Mouse (Mus musculus) midbrain, postnatal 0 days (tissue): Measurements from ENCODE around the gene Cilp2. TPM values are rescaled to one million over a fixed set of nuclear protein-coding genes. Genes with fewer than 3 reads are reported as not detected.

ENCODE experiments used
- ATAC-seq: fragments of 200-750 bp; cut with Nextera tagmentation; 2 replicates; pipeline ENCODE4 v1.8.0; 2017; ENCODE audit warnings: moderate number of reproducible peaks, mild to moderate bottlenecking, moderate TSS enrichment, moderate library complexity; ENCODE audit not compliant: low FRiP score
- DNase-seq: peaks from one replicate; pipeline ENCODE4 v3.0.0-alpha.2; 2015; ENCODE audit warnings: low spot score
- H3K27ac ChIP-seq: fragments of 300-500 bp; sonication (generic); 2 replicates; pipeline ENCODE4 v1.5.1; 2014; ENCODE audit warnings: low read depth, mild to moderate bottlenecking, low read length, mixed read lengths
- H3K27me3 ChIP-seq: fragments of 300-500 bp; sonication (generic); 2 replicates; pipeline ENCODE4 v1.6.1; 2014; ENCODE audit warnings: low read length, control low read depth, mixed read lengths; ENCODE audit not compliant: insufficient read depth
- H3K36me3 ChIP-seq: fragments of 300-500 bp; sonication (generic); 2 replicates; pipeline ENCODE4 v1.6.1; 2014; ENCODE audit warnings: low read length, control low read depth, mixed read lengths; ENCODE audit not compliant: insufficient read depth
- H3K4me1 ChIP-seq: fragments of 300-500 bp; sonication (generic); 2 replicates; pipeline ENCODE4 v1.6.1; 2014; ENCODE audit warnings: mild to moderate bottlenecking, control low read depth, antibody characterized with exemption, low read length, mixed read lengths; ENCODE audit not compliant: insufficient read depth
- H3K4me2 ChIP-seq: fragments of 300-500 bp; sonication (generic); 2 replicates; pipeline ENCODE4 v1.6.1; 2014; ENCODE audit warnings: low read depth, mild to moderate bottlenecking, low read length, mixed read lengths; ENCODE audit not compliant: poor library complexity, severe bottlenecking
- H3K4me3 ChIP-seq: fragments of 300-500 bp; sonication (generic); 2 replicates; pipeline ENCODE4 v1.5.1; 2014; ENCODE audit warnings: low read depth, mild to moderate bottlenecking, low read length, moderate library complexity
- H3K9ac ChIP-seq: fragments of 300-500 bp; sonication (generic); replicated peaks from 2 replicates; pipeline ENCODE4 v1.6.1; 2014; ENCODE audit warnings: mild to moderate bottlenecking, low read length, moderate library complexity, mixed read lengths; ENCODE audit not compliant: poor library complexity, severe bottlenecking
- H3K9me3 ChIP-seq: fragments of 300-500 bp; sonication (generic); 2 replicates; pipeline ENCODE4 v1.6.1; 2016; ENCODE audit warnings: low read length, control low read depth
- CTCF ChIP-seq: IDR thresholded peaks from 2 replicates; pipeline ENCODE4 v1.5.1; 2016; ENCODE audit warnings: antibody characterized with exemption, mild to moderate bottlenecking
- WGBS: fragments of 180-500 bp; shearing (Covaris S2); extraction: QIAGEN DNeasy Blood & Tissue Kit; methylation state at CpG from one replicate; pipeline ENCODE4 v1.1.7; 2014; 5-methylcytosine and 5-hydroxymethylcytosine counted together
- polyA plus RNA-seq: library from polyadenylated mRNA; unstranded; fragments of >200 nt; fragmentation: Nextera tagmentation; extraction: Ambion mirVana; gene quantifications from 2 replicates; pipeline ENCODE4 v1.2.1, GENCODE M21; 2015
- total RNA-seq: library from RNA; depleted of rRNA; stranded (reverse); fragments of >200 nt; gene quantifications from 2 replicates; pipeline ENCODE4 v1.2.3, GENCODE M21; 2014

Gene Cilp2
- total and polyA plus RNA-seq, 2 experiments from 2014 or later = 8.0 to 12.0 TPM

DNA sequence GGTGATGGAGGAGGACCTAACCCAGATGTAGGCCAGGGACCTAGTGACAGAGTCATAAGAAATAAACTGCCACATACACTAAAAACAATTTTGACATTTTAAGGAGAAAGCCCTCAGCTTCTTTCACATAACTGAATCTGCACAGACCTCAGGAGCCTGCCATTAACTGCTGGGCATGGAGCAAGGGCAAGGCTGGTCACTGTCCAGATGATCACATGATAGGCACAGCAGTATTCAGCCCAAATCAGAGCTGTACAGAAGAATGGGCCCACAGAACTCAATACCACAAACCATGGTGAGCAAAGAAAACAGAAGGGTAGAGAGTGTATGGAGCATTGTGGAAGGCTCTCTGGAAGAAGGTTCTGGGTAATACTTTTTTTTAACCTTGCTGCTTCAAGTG is 39.4 kb upstream of the Cilp2 start:
- DNase-seq (no peak), ATAC-seq (no peak)
- Histone ChIP-seq H3K9me3 (no peaks in the 10 kb centered on the region), H3K4me1 (no peaks in the 10 kb centered on the region), H3K4me3 (no peak overlapping the region), H3K36me3 (peaks cover 3% of the 10 kb centered on the region; the same call in 1 of the 2 replicates), H3K27me3 (no peaks in the 10 kb centered on the region), H3K4me2 (no peak overlapping the region), H3K9ac (no peak overlapping the region), H3K27ac (no peak overlapping the region)
- no peak for TF ChIP-seq CTCF

DNA sequence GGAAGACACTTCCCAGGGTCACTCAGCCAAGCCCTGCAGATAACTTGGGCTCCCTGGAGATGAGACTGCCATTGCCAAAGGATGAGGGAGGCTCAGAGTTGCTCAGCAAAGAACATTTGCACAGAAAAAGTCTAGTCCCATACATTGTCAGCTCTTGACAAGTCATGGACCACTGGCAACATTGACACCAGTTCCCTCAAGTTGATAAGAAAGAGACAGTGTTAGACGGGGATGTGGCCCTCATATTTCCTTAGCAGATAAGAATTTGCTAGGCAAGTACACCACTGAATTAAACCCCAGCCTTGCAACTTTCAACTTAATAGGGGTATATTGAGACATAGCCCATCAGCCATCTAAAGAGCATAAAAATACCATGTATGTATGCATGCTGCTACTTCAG is 36.5 kb upstream of the Cilp2 start:
- Histone ChIP-seq H3K4me1 (peaks cover 8% of the 10 kb centered on the region; the same call in 1 of the 2 replicates), H3K4me3 (no peak overlapping the region), H3K27ac (no peak overlapping the region), H3K9me3 (no peaks in the 10 kb centered on the region), H3K27me3 (no peaks in the 10 kb centered on the region), H3K36me3 (peaks cover 3% of the 10 kb centered on the region; the same call in 1 of the 2 replicates), H3K9ac (no peak overlapping the region), H3K4me2 (no peak overlapping the region)
- no peak for TF ChIP-seq CTCF
- no peak for ATAC-seq
- no peak for DNase-seq
- WGBS = 100% methylated on average over 1 of the region's 1 CpGs

DNA sequence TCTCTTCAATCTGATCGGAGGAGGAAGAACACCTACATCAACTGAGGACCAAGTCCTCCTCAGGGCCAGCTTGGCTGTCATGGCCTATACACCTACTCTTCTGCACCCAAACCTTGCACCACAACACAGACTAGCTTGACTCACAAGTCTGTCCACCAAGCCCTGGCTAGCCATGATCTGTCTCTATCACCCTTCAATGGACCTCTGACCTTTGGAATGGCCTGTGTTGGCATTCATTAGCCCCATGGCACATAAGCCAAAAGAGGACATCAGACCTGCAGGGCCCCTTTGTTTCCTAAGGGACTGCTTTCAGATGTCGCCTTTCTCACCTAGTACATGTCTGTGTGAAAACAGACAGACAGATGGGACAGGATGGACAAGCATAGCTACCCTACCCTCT is 33.7 kb upstream of the Cilp2 start:
- 0 out of 2 replicates have a peak overlapping the region, but pooled peaks have one; percentile 1 for H3K9ac ChIP-seq

DNA sequence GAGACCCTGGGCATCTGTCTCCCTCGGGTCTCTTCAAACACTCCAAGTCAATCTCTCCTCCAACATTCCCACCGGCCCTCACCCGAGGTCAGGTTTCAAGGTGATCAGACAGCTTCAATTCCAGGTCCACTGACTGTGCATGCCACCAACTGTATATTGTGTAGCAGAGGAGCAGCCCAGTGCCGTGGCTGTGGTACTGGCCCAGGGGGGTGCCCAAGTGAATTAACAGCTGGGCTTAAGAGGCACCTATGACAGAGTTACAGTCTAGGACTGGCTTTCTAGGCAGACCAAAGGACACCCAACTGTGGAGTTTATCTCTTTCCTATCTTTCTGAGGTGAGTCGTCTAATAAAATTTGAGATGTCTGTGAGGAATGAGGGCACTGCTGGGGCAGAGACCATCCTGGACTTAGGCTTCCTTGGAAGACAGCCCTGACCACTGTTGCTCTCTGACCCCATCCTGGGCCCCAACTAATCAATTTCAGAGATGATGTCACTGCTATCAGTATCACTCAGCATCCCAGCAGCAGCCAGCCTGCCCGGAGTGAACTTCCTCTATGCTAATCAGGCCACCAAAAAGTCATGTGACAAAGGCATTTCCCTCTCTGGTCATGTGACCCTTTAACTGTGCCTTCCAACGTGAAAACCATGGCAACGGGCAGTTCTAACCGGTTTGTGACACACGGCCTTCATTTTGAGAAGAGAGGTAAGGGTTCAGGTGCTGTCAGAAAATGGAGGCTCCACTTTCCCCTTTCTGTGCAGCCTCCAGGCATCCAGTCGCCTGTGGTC is 32.6 kb upstream of the Cilp2 start:
- Histone ChIP-seq H3K27me3 (no peaks in the 10 kb centered on the region), H3K9me3 (no peaks in the 10 kb centered on the region), H3K36me3 (peaks cover 6% of the 10 kb centered on the region; the same call in 1 of the 2 replicates), H3K4me3 (no peak overlapping the region), H3K27ac (peak overlapping the region; percentile 80), H3K4me1 (peaks cover 8% of the 10 kb centered on the region; the same call in 1 of the 2 replicates), H3K9ac (peak overlapping the region; percentile 37; the same call in 1 of the 2 replicates), H3K4me2 (no peak overlapping the region)
- DNase-seq (peak; percentile 82), ATAC-seq (peak; percentile 74)
- WGBS = 42% methylated on average over 11 of the region's 11 CpGs
- TF ChIP-seq CTCF = no peak

More for the DNA sequence above, 33.7 kb upstream of the Cilp2 start:
- no peaks in the 10 kb centered on the region for H3K9me3 ChIP-seq
- H3K4me1 ChIP-seq = peaks cover 8% of the 10 kb centered on the region; the same call in 1 of the 2 replicates
- no peak overlapping the region for H3K4me3 ChIP-seq
- DNase-seq (no peak), ATAC-seq (no peak)
- no peak for TF ChIP-seq CTCF
- peak overlapping the region; percentile 80 for H3K27ac ChIP-seq
- no peaks in the 10 kb centered on the region for H3K27me3 ChIP-seq
- H3K36me3 ChIP-seq = peaks cover 5% of the 10 kb centered on the region; the same call in 1 of the 2 replicates
- 98% methylated on average over 2 of the region's 2 CpGs for WGBS
- H3K4me2 ChIP-seq = no peak overlapping the region

DNA sequence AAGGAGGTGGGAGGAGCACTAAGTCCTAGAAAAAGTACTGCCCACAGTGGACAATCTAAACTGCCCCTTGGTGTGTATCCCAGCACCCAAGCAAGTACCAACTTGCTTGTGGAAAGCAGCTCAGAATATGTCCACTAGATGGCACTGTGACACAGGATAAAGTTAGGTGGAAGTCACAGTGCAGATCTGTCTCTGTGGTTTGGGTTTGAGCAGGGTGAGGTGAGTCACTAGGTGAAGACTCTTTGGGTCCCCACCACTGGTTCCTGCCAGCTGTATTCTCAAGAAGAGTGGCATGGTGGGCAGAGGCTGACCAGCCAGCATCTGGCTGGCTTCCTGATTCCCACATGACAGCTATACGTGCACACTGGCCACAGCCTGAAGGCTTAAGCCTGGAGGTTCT is 31.5 kb upstream of the Cilp2 start:
- Histone ChIP-seq H3K27me3 (no peaks in the 10 kb centered on the region), H3K27ac (0 out of 2 replicates have a peak overlapping the region, but pooled peaks have one; percentile 18), H3K4me3 (no peak overlapping the region), H3K36me3 (peaks cover 11% of the 10 kb centered on the region; the same call in 1 of the 2 replicates), H3K9ac (no peak overlapping the region), H3K4me1 (peaks cover 8% of the 10 kb centered on the region; the same call in 1 of the 2 replicates), H3K9me3 (no peaks in the 10 kb centered on the region), H3K4me2 (no peak overlapping the region)
- DNase-seq (peak; percentile 89), ATAC-seq (peak; percentile 44)
- WGBS = 58% methylated on average over 1 of the region's 1 CpGs
- peak; percentile 96 for TF ChIP-seq CTCF

DNA sequence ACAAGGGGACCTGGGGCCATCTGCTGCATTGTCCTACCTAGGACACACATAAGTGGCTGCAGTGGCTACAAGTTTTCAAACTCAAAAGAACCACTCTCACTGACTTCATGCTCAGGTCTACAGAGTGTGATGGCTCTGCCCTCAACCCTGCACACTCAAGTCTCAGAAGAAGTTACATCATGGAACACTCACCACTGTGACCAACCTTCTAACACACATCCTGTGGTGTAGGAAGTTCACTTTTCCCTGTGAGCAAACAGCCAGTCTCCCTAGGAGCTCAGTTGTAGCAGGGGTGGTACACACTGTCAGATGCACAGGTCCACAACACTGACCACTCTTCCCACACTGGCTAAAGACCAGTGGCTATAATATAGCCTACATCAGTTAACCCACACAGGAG is 31.0 kb upstream of the Cilp2 start:
- H3K27ac ChIP-seq = no peak overlapping the region
- no peak overlapping the region for H3K4me3 ChIP-seq
- peaks cover 8% of the 10 kb centered on the region; the same call in 1 of the 2 replicates for H3K4me1 ChIP-seq
- TF ChIP-seq CTCF = no peak
- ATAC-seq = no peak
- H3K4me2 ChIP-seq = no peak overlapping the region
- H3K9me3 ChIP-seq = no peaks in the 10 kb centered on the region
- DNase-seq = no peak
- H3K9ac ChIP-seq = no peak overlapping the region
- no peaks in the 10 kb centered on the region for H3K27me3 ChIP-seq
- H3K36me3 ChIP-seq = peaks cover 15% of the 10 kb centered on the region; the same call in 1 of the 2 replicates
